Mouse (Mus musculus) CD4-positive, CD25-positive, alpha-beta regulatory T cell, adult 2 months (primary cell): ENCODE measurements at regions not wholly inside any gene's neighbourhood (a gene's known extent, or its start where the extent isn't known, plus 50 kb on each side); places are given as distances from the start of the nearest gene placed in this dataset.
A peak's percentile ranks its signal among the peaks of the same experiment; 100 is the strongest.

Source experiments
- DNase-seq: peaks from one replicate; pipeline ENCODE4 v3.0.0-alpha.2; 2012; ENCODE audit warnings: low read depth, low spot score

DNA sequence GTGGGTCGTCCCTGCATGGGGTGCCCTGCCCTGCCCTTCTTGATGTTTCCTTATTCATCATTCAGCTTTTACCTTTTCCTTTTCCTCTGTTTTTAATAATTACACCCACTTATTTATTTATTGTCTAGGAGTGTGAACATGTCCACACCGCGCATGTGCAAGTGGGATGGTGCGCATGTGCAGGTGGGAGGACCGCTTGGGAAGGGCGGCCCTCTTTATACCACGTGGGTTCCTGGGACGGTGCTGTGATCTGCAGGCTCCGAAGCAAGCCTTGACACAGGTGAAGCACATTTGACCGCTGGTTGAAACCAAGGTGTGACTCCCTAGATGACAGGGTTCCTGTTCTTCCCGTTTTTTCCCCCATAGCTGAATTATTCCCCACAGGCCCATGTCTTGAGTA is 60.0 kb downstream of the Syf2 start:
- no peak for DNase-seq

DNA sequence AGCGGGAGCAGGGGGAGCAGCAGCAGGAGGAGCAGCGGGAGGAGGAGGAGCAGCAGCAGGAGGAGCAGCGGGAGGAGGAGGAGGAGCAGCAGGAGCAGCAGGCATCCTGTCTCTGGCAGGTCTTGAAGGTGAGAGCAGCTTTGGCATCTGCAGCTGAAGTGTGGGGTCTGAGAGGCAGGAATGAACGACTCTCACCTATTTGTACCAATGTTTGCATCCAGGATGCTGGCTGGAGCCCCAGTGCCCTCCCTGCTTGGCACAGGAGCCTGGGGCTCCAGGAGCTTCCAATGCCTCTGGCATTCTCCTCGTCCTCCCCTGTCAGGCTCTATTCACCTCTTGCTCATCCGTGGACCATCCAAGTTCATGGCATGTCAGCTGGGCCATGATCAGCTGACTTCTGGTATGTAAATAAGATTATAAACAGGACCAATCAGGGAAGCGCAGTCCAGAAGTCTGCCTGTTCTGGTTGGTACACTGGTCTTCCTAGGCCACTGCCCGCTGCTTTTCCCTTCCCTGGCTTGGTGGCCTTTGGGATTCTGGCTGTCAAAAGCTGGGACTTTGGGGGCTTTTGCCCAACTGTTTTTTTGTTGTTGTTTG is 62.9 kb downstream of the Syf2 start:
- no peak for DNase-seq

DNA sequence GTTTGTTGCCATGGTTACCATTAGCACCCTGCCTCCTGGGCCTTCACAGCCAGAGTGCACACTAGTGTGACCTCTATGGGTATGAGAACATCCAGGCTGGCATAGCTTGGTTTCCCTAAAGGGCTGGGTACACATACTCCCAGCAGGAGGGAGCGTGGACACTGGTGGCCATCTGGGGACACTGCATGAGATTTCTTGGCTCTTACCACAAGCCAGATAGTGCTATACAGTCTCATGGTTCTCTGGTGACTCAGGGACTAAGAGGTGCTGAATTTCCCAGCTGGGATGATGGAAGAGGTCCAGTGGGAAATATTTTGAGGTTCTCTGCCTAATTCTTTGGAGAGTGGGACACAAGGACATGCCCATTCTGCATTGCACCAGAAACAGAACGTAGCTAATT is 63.5 kb downstream of the Syf2 start:
- no peak for DNase-seq

DNA sequence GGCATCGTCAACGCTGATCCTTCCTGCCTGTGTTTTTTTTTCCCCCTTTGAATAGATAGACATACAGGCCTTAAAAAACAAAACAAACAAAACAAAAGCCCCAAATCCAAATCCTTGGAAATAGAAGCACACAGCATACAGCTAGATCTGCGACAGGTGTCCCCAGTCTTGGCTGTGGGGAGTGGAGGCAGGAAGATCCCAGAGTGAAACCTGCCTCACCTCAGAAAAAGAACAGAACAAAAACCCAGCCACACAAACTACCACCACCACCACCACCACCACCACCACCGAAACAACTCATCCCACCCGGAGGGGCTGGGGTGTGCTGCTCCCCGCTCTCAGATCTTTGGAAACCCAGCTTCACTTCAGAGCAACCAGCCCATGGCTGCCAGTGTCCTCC is 64.0 kb downstream of the Syf2 start:
- no peak for DNase-seq

DNA sequence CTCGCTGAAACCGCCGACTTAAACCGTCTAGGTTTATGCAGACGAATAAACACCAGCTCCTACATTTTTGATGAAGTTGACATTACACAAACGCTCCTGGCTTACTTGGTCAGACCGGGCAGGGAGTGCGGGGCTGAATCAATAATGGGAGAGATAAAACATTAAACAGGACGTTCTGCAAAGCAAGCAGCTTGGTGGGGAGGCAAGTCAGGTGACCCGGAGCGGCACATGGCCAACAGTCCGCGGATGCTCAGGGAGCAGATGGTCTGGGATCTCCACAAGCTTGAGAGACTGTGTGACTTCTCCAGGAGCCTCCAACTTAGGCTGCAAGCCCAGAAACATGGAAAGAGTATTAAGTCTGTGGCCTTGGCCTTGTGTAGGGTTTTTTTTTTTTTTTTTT is 64.4 kb downstream of the Syf2 start:
- no peak for DNase-seq

DNA sequence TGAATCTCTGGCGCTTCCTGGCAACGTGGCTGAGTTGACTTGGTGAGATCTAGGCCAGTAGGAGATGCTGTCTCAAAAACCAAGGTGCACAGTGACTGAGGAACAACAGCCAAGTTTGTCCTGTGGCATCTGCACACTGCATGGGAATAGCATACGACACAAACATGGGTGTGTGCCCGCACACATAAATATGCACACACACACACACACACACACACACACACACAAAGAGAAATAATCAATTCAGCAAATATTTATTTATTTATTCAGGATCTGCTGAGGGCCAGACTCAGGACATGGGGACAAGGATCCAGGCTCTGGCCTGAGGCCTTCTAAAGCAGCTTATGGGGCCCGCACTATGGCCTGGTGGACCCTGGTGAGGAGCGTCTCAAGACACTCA is 65.4 kb downstream of the Syf2 start:
- no peak for DNase-seq

DNA sequence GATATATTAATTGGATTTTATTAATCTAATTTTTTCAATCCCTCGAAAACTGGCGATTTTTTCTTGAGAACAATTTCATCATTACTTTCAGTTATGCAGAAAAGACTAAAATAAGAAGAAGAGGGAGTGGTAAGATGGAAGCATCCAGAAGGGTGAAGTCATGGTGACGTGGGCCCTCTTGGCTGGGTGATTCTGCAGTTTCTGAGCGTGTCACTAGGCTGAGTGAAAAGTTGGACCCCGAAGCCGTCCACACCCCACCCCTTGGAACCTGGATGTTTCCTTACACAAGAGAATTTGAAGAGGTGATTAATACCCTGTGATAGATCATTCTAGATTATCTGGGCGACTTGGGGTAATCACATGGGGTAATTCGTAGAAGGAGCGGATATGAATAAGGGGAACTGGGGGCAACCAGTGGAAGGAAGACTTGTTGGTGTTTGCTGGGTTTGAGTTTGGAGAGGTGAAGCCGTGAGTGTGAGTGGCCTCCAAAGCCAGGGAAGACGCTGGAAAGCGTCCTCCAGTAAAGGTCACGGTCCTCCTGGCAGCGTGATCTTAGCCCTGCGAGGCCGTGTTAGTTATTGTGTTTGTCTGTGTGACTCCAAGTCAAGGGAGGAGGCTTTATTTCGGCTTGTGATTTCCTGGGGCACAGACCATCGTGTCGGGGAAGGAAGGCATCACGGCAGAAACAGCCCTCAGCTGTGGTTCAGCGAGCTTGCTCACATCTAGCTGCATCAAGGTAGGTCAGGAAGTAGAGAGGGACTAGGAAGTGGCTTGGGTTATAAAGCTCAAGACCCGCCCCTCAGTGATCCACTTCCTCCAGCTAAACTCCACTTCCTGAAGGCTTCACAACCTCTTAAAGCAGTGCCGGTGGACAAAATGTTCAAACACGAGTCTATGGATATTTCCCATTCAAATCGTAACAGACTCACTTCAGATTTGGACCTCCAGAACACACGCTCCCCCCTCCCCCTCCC is 67.0 kb downstream of the Syf2 start:
- peak; percentile 17 for DNase-seq

DNA sequence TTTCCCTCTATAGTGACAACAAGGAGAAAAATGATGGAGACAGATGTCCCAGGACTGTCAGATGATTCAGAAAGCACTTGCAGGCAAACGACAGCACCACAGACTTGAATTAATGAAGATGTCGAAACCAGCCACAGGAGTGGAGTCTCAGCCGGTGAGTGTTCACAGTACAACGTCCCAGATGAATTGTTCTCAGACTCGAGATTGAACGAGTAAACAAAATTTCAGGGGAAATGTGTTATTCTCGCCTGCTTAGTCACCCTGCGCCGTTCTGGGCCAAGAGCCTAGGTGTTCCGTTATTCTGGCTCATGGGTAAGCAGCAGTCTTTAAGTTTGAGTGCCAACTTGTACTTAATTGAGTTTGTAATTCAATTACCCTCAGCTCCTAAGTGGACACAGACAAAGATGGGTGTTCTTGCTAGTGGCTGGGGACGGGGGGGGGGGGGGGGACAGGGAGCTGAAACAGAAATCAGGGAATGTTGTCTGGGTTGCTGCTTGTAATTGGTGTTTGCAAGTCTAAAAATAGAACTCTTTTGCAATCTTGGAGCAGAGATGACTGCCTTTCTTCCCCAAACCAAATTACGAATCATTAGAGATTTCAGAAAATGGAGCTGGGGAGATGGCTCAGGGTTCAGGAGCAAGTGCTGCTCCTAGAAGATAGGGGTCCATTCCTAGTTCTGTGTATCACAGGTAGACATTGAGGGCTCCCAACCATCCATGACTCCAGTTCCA is 68.4 kb downstream of the Syf2 start:
- no peak for DNase-seq

DNA sequence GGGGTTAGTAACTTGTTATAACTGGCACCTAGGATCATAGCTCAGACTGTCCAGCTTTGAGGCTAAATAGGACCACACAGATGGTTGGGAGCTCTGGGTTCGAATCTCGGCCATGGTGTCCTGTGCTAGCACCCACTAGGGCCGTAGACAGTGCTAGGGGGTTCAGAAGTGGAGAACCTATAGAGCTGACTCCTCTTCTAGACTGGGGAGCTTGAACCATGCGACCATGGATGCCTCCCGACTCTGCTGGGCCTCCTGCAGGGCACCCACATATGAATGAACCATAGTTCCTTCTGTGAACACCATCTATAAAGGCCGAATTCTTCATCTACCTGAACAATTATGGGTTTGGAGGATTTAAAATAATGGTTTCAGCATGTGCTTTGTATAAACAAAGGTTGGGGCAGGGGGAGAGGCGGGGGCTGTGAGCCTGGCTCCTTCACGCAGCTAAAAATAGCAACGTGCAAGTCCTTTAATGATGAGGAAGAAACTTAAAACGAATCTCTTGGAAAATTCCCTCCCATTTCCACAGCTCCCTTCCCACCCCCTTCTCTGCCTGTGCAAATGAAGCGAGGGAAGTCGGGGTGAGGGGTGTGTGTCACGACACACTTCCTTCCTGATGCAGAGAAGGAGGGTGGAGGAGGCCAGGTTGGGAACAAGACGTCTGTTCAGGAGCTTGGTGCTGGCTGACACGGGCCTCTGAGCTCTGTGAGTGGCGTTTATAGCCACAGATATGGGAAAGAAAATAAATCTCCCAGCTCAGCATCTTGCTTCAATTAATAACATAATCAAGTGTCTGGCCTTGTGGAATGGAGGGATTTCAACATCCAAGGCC is 71.6 kb downstream of the Syf2 start:
- no peak for DNase-seq

DNA sequence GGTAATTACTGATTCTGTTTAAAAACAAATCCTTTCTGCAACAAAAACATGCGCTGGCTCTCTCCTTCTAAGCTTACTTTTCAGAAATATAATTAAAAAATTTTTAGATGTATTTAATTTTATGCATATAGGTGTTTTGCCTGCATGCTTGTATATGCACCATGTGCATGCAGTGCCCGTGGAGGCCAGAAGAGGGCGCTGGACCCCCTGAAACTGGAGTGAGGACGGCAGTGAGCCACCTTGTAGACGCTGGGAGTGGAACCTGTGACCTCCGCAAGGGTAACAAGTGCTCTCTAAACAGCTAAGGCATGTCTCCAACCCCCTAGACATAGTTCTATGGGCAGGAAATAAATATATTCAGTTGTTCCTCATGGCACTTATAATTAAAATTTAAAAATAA is 80.7 kb downstream of the Syf2 start:
- peak; percentile 17 for DNase-seq

DNA sequence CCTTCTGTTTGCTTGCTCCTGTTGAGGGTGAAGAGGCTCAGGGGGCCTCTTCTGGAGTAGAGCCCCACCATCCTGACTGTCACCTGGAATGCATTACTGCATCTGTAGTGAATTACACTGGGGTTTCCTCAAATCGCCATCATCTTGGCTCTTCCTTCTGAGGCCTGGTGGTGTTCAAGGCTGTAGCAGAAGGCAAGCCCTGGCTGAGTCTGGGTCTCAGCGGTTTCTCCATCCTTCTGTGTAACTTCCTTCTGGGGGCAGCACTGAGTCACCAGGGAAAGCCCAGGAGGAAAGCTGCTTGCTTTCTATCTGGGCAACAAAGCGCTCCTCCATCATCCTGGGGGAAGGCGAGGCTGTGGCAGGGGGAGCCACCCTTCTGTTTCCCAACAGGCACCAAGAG is 82.2 kb downstream of the Syf2 start:
- peak; percentile 16 for DNase-seq

DNA sequence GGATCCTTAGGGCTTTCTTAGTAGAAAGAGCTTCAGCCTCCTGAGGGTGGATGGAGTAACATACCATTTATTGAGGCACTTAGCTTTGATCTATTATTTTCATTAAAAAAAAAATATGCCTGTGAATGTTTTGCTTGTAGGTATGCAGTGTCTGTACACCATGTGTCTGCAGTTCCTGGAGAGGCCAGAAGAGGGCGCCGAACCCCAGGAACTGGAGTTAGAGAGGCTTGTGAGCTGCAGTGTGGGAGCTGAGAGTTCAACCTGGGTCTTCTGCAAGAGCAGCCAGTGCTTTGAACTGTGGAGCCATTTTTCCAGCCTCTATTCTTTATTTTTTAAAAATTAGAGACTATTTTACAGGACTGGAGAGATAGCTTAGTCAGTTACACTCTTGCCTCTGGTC is 83.2 kb downstream of the Syf2 start:
- DNase-seq = peak; percentile 47

DNA sequence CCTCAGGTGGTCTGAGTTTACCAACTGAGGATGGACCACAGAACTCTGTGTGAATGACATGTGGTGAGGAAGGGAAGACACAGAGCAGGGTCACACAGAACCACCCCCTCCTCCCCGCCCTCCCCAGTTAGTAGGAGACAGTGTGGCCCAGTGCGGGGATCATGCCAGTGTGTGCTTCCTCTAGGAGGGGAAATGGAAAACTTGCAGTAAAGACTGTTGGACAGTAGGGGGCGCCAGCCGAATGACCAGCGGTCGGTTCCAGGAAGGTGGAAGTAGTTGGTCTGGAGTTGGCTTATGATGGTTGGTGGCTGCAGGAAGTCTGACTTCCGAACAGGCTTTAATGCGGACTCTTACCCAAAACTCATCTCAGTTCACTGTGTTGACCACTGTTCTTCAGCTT is 87.3 kb downstream of the Syf2 start:
- DNase-seq = peak; percentile 75

DNA sequence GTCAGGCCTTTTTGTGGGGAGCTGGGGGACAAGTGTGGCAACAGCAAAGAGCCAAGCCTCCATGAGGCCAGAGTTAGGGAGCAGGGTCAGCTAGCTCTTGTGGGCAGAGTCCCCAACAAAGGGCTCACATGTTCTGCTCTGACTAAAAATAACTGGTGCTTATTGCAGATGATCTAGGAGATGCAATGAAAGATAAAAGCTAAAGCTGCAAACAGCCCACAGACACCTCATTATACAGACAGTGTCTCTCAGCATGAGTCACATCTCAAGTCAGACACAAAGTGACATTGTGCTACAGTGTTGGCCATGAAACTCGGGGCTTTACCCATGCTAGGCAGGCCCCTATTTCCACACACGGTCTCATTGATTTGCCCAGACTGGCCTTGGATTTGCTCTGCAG is 88.4 kb downstream of the Syf2 start:
- DNase-seq = peak; percentile 37

DNA sequence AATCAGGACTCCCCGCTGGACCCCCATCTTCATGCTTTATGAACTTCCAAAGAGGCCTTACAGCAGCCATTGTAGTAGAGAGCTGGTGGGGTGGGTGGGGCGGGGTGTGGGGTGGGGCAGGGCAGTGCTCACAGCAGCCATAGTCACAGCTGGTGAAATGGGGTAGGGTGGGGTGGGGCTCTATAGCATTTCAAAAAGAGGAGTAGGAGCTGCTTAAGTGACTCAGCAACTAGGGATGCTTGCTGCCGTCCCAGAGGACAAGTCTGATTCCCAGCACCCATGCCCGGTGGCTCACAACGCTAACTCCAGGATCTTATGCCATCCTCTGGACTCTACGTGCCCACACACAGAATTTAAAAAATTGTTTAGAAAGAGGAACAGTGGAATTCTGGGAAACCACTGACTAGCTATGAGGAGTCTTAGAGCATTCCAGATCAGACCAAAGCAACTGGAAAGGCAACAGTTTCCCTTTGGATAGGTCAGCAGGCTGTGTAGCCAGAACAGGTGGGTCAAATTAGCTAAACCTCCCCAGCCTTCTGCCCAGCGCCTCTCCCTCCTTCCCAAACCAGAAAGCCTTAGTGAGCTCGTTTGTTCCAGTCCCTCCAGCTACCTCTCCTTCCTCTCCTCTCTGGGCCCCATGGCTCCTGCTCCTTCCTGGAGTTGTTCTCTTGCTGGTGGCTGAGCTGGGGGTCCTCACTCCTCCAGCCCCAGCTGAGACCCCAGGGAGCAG is 89.7 kb downstream of the Syf2 start:
- no peak for DNase-seq

DNA sequence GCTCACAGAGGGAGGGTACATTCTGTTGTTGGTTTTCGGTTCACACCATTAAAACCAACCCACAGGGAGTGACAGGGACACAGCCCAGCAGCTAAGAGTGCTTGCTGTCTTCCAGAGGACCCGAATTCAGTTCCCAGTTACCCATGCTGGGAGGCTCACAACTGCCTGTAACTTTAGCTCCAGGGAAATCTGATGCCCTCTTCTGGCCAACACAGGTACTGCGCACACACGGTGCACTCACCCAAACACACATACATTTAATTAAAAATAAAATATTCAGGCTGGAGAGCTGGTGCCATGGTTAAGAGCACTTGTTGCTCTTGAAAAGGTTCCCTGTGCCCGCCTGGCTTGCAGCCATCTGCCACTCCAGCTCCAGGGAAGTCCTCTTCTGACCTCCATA is 92.5 kb downstream of the Syf2 start:
- peak; percentile 26 for DNase-seq

DNA sequence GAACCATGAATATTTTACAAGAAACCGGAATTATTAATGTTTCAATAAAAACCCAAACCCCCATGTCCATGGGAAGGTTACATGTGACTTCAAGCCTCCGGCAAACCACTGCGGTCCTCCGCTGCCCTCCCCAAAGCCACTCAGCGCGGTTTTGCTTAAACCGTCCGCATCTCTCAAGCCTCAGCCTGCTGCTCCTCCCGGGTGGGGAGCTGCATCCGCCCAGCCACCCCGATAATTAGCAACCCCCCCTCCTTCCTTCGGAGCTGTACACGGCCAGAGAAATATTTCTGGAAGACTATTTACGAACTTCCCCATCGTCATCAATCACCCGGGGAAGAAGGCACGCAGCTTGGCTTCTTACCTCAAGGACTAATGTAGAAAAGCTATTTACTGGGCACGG is 94.7 kb upstream of the Runx3 start:
- DNase-seq = no peak

DNA sequence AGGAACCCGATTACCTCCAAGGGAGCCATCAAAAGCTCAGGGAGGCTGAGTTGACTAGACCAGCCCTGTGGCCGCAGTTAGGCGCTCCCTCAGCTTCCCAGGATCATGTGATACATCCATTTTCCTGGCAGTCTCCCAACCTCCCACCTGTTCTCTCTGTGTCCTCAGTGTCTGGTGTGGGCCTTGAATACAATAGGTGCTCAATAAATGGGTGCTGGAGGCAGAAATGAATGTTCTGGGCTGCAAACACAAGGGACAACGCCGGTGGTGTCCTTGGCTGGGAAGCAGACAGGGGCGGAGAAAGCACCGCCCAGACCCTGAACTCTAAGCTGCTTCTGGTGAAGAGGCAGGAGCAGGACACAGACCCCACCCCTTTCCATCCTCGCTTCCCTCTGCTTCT is 93.3 kb upstream of the Runx3 start:
- DNase-seq = no peak

DNA sequence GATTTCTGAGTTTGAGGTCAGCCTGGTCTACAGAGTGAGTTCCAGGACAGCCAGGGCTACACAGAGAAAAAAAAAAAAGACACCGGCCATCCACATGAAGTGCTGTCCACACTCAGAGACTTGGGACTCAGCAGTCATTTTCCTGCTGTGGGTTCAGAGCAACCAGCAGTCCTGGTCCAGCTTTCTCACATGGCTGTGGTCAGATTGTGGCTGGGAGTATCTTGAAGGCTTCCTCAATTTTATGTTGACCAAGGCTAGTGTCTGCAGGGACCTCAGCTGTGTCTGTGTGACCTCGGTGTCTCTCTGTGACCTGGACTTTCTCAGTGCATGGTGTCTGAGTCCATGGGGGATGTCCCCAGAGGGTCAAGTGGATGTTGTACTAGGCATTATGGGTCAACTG is 90.7 kb upstream of the Runx3 start:
- no peak for DNase-seq

DNA sequence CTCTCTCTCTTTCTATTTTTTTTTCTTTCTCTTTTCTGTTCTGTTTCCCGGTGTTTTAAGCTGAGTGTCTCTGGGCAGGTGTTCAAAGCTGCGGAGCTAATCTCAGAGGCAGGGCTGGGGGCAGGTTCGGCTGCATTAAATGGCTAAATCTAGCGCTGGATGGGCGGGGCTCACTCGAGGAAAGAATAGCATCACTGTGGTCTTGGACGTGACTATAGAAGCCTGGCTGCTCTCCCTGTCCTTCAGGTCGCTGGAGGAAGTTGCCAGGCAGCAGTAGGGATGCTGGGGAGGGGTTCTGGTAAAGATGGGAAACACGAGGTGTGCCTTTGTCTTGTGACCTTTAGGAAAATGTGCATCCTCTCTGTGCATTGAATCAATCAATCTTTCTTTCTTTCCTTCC is 88.0 kb upstream of the Runx3 start:
- DNase-seq = no peak

DNA sequence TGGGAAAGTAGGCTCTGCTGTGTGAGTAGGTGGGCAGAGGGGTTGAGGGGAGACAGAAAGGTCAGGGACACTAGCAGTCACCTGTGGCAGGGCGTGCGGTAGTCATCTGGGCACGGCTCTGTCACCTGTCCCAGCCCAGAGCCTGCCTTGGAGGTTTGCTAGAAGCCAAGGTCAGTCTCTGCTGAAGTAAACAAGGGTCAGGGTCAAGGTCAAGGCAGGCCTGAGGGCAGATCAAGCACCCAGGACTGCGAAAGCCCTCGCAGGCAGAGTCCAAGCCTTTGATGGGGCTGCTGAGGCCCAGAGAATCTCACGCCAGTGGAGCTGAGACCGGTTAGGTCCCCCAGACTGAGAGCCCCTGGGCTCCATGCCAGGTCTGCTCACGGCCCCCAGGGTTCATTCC is 87.2 kb upstream of the Runx3 start:
- DNase-seq = no peak
